Mouse (Mus musculus) cerebral cortex, adult 2 months (tissue): ENCODE data around the gene Ppp1r18.

Experiments used
- WGBS: fragments of 180-500 bp; shearing (Covaris S2); methylation state at CpG from one replicate; pipeline ENCODE4 v1.1.7; 2018; 5-methylcytosine and 5-hydroxymethylcytosine counted together

Ppp1r18 gene

GRCm38 (mm10) chr17:35869346-35870067 lies 4.1 kb downstream of the Ppp1r18 start:
- 24% methylated on average over 7 of the region's 7 CpGs for WGBS

- 42% methylated on average over 9 of the region's 9 CpGs for WGBS
These were observed 4.9 kb downstream of the Ppp1r18 start for GRCm38 (mm10) chr17:35870151-35870883.

GRCm38 (mm10) chr17:35870884-35871696 lies 5.7 kb downstream of the Ppp1r18 start:
- 44% methylated on average over 8 of the region's 8 CpGs for WGBS

GRCm38 (mm10) chr17:35873774-35874519 lies 8.6 kb downstream of the Ppp1r18 start:
- WGBS, result 28% methylated on average over 21 of the region's 21 CpGs

- 29% methylated on average over 6 of the region's 6 CpGs for WGBS
These were observed 9.3 kb downstream of the Ppp1r18 start for GRCm38 (mm10) chr17:35874721-35875120.

GRCm38 (mm10) chr17:35879245-35880057 lies 14.1 kb downstream of the Ppp1r18 start, which contains the start of gene Dhx16:
Gene Dhx16, plus strand, starts transcription at chr17:35879819.
- 5% methylated on average over 66 of the region's 66 CpGs for WGBS

GRCm38 (mm10) chr17:35882924-35883323 lies 17.5 kb downstream of the Ppp1r18 start:
- 90% methylated on average over 17 of the region's 17 CpGs for WGBS

GRCm38 (mm10) chr17:35883777-35884176 lies 18.4 kb downstream of the Ppp1r18 start:
- WGBS, result 98% methylated on average over 14 of the region's 14 CpGs

GRCm38 (mm10) chr17:35887725-35888124 lies 22.3 kb downstream of the Ppp1r18 start:
- 81% methylated on average over 16 of the region's 17 CpGs for WGBS

GRCm38 (mm10) chr17:35896781-35897643 lies 31.6 kb downstream of the Ppp1r18 start, which contains the start of gene 2310061I04Rik:
Gene 2310061I04Rik, minus strand, starts transcription at chr17:35897431.
- WGBS, result 1% methylated on average over 83 of the region's 86 CpGs

- WGBS, result 29% methylated on average over 23 of the region's 23 CpGs
These were observed 32.5 kb downstream of the Ppp1r18 start for GRCm38 (mm10) chr17:35897644-35898573.

GRCm38 (mm10) chr17:35900636-35901035 lies 35.2 kb downstream of the Ppp1r18 start:
- 53% methylated on average over 3 of the region's 3 CpGs for WGBS

GRCm38 (mm10) chr17:35903343-35903991 lies 38.1 kb downstream of the Ppp1r18 start:
- 70% methylated on average over 9 of the region's 9 CpGs for WGBS

- 76% methylated on average over 4 of the region's 4 CpGs for WGBS
These were observed 38.6 kb downstream of the Ppp1r18 start for GRCm38 (mm10) chr17:35903992-35904355.

GRCm38 (mm10) chr17:35905587-35905986 lies 40.2 kb downstream of the Ppp1r18 start:
- 95% methylated on average over 1 of the region's 1 CpGs for WGBS

- WGBS, result 49% methylated on average over 2 of the region's 2 CpGs
These were observed 42.2 kb downstream of the Ppp1r18 start for GRCm38 (mm10) chr17:35907609-35908008.

GRCm38 (mm10) chr17:35909186-35909918 lies 44.0 kb downstream of the Ppp1r18 start:
- WGBS, result 9% methylated on average over 20 of the region's 20 CpGs
